Mouse (Mus musculus): Measurements from ENCODE around the gene Khdc4.

DNA sequence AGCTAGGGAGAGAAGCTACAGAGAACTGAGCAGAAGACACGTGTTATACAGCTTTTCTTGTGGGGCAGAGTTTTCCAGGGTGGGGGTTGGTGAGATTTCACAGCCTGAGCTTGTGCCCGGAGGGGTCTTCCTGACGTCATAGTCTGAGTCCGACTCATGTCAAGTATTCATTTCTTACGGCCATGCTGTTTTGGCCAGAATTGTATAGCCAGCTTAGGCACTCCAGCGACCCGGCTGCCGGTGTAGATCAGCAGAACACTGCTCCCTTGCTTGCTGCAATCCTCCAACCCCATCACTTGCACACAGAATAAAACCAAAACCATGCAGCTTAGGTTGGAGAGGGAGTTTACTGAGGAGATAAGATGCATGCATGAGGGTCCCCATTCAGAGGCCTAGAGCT, 30.0 kb upstream of the Khdc4 start:
- TF ChIP-seq CTCF (IDR thresholded peaks at IDR 0.05; ENCODE audit: extremely low read depth, insufficient read length, insufficient replicate concordance, low read depth, low read length) (no peak), POLR2A (IDR thresholded peaks at IDR 0.05; ENCODE audit: low read depth, low read length) (no peak)
